Mouse (Mus musculus): ENCODE measurements around the gene Rhbg.
"Not testable (repeated sequence)": the region's sequence is repeated elsewhere in the genome, so short reads cannot be mapped to it uniquely, and the experiment has no call there.

GRCm38 (mm10) chr3:88288133-88288713 lies 33.7 kb upstream of the Rhbg start:
- not testable (repeated sequence) for TF ChIP-seq POLR2A (IDR thresholded peaks at IDR 0.05; ENCODE audit: low read depth, low read length); CTCF (conservative IDR thresholded peaks at IDR 0.05; ENCODE audit: insufficient read depth, insufficient read length, low read depth, low read length)
